Mouse (Mus musculus): Measurements from ENCODE around the gene Aaed1.

Aaed1 gene

DNA sequence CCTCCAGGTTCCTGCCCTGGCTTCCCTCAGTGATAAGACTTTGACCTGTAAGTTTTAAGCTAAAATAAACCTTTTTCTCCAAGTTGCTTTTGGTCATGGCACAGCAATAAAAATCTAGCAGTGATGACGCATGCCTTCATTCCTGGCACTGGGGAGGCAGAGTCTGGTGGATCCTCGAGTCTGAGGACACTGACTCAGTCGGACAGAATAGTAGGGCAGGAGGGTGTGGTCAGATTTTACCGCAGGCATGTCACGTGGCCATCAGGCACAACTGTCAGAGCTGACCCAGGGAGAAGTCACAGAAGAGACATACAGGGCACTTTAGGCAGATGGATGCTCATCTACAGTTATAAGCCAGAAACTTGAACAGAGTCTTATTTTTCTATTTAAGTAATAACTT is 60.4 kb downstream of the Aaed1 start:
- DNase-seq (ENCODE audit: low read depth, low spot score) = no peak

DNA sequence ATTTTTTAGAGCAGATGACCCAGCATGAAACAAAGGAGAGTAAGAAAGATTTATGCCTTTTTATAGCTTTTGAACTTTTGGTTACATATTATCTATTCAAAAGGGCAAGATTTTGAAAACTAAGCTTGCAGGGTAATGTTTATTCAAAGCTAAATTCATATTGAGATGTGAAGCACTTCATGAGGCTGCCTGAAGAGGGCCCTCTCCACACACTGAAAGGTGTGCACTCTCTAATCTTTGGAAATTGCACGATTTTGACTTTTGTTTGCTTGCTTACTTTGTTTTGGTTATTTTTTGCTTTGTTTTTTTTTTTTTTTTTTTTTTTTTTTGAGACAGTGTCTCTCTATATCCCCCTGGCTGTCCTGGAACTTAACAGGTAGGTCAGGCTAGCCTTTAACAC is 62.1 kb downstream of the Aaed1 start:
- no peak for DNase-seq (ENCODE audit: low read depth, low spot score)

DNA sequence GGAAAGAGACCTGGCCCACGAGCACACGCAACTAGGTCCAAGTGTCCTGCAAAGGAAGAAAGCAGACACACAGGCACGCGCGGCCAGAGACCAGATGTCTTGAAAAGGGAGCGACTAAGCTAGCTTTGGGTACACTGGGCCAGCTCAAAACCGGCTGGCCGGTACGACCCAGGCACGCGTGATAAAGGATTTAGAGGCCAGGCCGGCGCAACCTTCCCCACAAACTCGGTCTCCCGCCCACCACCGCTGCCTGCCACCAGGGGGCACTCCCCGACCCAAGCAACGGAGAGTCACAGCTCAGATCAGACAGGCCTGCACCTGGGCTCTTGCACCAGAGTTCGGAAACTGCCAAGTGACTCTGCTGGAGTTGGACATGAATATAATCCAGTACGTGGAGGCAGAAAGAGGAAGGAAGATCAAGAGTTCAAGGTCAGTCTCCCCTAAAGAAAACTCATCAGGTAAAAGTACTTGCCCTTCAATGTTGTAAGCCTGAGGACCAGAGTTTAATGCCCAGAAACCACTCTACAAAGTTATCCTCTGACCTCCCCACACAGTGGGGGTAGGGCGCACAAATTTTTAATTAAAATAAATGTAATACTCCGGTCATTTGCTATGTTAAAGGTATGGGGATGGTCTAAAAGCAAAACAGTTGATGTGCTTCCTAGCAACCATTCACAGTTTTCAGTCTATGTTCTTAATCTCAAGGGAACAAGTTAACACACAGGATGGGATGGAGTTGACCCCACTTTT is 63.6 kb downstream of the Aaed1 start:
- peak; percentile 63 for DNase-seq (ENCODE audit: low read depth, low spot score)

DNA sequence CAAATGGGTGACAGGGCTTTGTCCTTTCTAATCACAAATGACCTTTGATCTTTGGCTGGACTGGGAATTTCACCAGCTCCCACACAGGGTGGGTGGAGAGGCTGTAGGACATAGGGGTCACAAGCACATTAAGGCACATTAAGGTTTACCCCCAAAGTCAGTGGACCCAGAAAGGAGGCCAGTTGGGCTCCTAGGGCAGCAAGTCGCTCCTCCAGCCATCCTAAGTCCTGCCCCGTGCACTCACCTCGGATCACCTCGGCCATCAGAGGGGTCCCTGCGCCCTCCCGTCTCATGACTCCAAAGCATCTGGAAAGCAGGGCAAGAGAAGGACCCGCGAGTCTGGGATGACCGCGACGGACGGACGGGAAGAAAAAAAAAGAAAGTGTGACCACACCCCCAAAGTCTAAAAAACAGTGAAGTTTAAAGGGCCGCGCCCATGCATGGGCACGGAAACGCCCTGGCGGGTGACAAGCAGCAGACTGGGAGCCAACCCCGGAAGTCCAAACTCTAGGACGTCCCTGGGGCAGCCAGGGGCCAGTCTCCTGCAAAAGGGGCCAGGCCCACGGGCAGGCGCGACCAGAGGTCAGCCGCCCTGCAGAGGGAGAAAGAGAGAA is 64.2 kb downstream of the Aaed1 start:
- peak; percentile 32 for DNase-seq (ENCODE audit: low read depth, low spot score)

DNA sequence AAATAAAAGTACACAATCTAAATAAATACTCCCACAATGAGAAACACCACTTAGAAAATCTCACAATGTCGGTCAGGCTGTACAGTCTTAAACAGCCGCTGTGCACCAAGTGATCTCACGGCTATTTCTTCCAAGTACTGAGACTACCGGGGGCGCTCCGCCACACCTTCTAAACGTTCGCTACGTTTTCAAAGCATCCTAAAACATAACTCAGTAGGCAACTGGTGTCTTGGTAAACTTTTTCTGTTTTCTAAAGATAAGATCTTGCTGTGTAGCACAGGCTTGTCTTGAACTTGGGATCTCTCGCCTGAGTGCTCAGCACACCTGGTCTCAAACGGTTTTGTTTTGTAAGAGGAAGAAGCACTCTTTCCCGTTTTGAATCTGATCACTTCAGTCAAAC is 66.4 kb downstream of the Aaed1 start:
- no peak for DNase-seq (ENCODE audit: low read depth, low spot score)

DNA sequence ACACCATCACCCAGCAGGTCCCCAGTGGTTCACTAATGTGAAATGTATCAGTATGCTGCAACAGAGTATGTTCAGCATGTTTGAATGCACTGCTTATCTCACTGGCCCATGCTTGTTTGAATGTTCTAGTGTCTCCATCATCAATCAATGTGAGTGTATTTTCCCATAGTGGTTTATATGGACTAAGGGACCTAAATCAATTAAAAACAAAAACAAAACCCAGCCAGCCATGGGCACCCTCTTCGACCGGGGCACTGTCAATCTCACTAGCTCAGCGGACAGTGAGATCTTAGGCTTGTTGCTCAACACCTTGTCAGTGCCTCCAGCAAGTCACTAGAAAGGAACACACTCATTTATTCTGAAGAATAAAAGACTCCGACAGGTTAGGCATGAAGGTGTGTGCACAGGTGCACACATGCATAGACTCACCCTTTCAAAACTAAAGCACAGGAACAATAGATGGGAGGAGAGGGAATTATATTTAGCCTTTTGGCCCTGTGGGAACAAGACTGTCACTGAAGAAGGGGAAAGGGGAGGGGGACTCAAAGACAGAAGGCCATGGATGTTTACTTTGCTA is 67.7 kb downstream of the Aaed1 start:
- DNase-seq (ENCODE audit: low read depth, low spot score) = no peak

DNA sequence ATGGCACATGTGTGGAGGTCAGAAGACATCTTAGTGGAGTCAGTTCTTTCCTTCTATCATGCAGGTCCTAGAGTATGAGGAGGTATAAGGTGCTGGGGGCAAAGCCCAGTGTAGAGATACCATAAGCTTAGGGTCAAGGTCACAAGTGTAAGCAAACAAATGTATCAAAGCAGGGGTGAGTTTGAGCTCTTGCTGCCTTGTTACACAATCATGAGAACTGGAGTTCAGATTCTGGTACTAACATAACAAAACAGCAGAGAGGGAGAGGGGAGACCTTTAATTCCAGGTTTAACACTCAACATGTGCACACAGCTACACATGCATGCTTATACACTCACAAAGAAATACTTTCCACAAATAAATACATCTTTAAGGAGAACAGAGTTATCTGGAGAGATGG is 69.8 kb downstream of the Aaed1 start:
- no peak for DNase-seq (ENCODE audit: low read depth, low spot score)

DNA sequence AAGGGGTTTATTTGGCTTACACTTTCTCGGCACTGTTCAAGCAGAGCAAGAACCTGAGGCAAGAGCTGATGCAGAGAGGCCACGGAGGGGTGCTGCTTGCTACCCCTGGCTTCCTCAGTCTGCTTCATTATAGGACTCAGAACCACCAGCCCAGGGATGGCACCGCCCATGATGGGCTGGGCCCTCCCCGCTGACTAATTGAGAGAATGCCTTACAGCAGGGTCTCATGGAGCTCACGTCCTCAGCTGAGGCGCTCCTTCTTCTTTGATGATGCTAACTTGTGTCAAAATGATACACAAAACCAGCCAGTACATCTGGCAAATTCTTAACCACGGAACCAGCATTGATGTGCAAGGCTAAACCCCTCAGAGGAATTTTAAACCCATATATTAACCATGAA is 71.9 kb downstream of the Aaed1 start:
- no peak for DNase-seq (ENCODE audit: low read depth, low spot score)

DNA sequence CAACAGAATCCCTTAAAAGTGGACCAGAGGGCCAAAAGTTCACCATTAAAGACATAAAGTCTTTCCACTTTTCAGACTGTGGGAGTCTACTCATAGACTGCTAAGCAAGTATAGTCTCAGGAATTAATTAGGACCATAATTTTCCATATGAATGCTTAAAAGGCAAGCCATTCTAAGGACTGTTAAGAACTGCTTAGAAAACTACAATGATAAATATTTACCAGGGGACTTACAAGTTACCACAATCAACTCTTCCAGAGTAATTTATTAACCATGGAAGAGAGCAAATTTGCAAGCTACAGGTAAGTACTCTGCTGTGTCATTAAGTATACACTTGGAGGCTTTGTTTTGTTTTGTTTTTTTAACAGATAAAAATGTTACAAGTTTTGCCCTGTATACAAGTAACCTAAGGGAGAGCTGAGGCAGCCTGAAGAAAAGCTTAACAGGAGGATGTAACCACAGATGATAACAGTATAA is 74.8 kb downstream of the Aaed1 start:
- no peak for DNase-seq (ENCODE audit: low read depth, low spot score)

DNA sequence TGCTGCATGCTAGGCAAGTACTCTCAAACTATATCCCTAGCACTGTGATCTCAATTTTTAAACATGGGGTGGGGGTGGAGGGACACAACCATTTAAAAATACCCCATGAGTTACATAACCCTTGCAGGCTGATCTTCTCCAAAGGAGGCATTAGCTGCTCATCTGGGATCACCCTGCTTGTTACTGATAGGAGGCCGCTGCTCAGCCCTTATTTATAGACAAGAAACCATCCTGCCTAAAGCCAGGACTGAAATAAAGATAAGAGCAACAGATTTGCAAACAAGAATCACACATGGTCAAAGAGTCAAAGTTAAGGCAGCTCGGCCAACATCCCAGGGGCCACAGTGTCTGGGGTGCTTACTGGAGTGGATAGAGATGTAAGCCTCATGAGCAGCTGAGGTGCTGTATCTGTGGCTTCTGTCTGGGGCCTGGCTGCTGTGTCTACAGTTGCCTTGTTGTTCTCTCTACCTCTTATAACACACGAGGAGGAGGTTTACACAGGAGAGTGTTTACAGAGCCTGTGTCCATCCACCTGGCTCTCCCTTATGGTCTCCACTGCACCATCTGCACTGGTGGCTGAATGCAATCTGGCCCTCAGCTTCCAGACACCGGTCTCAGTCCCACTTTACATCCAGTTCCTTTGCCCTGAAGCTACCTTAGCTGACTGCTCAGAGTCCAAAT is 75.4 kb downstream of the Aaed1 start:
- DNase-seq (ENCODE audit: low read depth, low spot score) = no peak

DNA sequence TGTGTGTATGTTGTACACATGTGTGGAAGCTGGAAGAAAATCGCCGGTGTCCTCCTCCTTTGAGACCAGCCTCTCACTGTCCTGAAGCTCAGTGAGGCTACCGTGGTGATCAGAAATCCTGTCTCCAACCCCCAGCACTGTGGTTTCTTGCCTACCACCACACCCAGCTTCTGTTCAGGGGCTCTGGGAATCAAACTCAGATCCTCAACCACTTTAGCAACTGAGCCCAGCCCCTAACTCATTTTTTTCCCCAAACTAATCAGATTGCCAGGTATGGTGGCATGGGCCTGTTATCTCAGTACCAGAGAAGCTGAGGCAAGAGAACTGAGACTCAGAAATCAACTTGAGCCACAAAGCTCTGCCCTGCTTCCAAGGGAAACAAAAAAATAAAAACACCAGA is 76.7 kb downstream of the Aaed1 start:
- no peak for DNase-seq (ENCODE audit: low read depth, low spot score)

DNA sequence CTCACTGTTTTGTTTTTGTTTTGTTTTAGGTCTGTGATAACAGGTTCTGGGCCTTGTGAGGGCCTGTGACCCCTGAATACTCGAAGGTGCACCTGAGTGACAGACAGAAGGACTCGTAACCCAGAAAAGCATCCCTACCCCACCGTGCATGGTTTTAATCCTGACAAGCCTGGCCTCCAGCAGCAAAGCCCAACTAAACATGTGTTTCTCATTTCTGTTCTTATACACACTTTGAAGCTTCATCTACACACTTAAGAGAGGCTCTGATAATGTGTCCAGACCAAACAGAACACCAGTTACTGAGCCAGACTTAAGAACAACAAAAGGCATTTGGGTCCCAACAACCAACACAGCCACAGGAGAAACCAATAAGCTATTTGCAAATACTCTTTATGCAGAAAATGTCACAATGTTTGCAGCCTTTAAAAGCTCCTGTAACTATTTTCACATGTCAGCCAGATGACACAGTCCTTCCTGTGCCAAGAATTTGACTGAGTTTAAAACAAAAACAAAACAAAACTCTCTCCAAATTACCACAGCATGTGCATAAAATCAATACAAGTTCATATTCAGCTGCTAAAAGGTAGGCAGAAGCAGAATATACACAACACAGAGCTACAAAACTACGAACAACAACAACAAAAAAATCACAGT is 77.3 kb downstream of the Aaed1 start:
- DNase-seq (ENCODE audit: low read depth, low spot score) = no peak

DNA sequence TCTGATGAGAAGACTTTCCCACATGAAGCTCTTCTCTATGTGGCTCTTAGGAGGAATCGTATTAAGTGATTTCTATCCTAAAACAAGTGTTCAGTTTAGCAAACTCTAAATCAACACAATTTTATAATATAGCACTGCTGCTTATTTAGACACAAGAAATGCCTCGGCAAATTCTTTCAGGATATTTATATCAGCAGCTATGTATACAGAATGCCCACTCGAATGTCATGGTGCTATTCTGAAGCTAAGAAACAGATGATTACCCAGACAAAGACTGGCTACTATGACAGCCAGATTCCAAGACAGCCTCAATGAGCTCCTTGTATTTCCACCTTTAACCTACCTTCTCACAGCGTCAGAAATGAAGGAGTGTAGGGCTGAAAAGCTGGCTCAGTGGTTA is 79.4 kb downstream of the Aaed1 start:
- no peak for DNase-seq (ENCODE audit: low read depth, low spot score)

DNA sequence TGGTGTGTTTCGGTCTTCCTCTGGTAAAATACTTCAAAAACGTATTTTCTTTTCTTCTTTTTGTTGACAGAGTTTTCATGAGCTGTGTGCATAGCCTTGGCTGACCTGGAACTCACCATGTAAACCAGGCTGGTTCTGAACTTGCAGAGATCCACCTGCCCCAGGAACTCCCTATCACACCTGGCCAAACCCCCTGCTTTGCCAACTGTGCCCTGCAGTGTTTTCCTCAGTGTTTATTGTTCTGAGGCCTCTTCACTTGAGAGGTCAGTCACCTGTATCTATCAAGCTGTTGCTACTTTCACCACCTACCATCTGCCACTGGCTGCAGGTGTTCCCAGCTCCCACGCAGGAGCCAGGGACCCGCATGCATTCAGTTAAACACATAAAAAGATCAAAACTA is 85.8 kb downstream of the Aaed1 start:
- no peak for DNase-seq (ENCODE audit: low read depth, low spot score)

DNA sequence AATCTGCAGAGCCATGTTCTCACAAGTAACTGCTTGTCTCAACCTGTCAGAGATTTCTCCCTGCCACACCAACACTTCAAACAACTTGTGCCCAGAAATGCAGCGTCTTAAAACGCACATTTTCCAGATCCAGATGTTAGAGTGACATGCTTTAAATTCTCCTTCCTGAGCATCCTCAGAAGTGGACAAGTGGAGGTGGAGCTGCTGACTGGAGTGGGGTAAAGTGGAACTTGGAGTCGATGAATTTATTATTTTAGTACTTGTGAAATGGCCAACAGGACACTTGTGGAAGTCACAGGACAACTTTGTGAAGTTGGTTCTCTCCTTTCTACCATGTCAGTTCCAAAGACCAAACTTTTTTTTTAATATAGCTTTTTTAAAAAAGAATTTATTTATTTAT is 86.8 kb downstream of the Aaed1 start:
- no peak for DNase-seq (ENCODE audit: low read depth, low spot score)

Data from embryo, embryonic 11.5 days (tissue).